Mouse (Mus musculus) heart, adult 2 months (tissue): ENCODE measurements around the gene Dock2. TPM values are rescaled to one million over a fixed set of nuclear protein-coding genes. Genes with fewer than 3 reads are reported as not detected.

Source experiments
- DNase-seq, 2 experiments: peaks; one replicate each; pipeline ENCODE4 v3.0.0; 2021
- H3K27ac ChIP-seq: fragments of 200-600 bp; 2 replicates; pipeline ENCODE4 v1.8.1; 2022
- H3K27me3 ChIP-seq: fragments of 200-500 bp; 2 replicates; pipeline ENCODE4 v1.6.1; 2012; ENCODE audit warnings: mild to moderate bottlenecking, low read length, inconsistent platforms, mixed read lengths; ENCODE audit not compliant: control insufficient read depth, insufficient read depth
- H3K36me3 ChIP-seq: fragments of 200-500 bp; 2 replicates; pipeline ENCODE4 v1.6.1; 2012; ENCODE audit warnings: low read length, inconsistent platforms; ENCODE audit not compliant: control insufficient read depth, insufficient read depth
- H3K4me1 ChIP-seq: fragments of 200-500 bp; 2 replicates; pipeline ENCODE4 v1.6.1; 2011; ENCODE audit warnings: low read length; ENCODE audit not compliant: control insufficient read depth, insufficient read depth
- H3K4me3 ChIP-seq: fragments of 200-600 bp; 2 replicates; pipeline ENCODE4 v1.8.1; 2022
- H3K79me2 ChIP-seq: fragments of 200-500 bp; replicated peaks from 2 replicates; pipeline ENCODE4 v1.6.1; 2012; ENCODE audit warnings: mild to moderate bottlenecking, inconsistent platforms, low read length, moderate library complexity, mixed read lengths; ENCODE audit not compliant: control insufficient read depth, insufficient read depth
- H3K9ac ChIP-seq: fragments of 200-500 bp; 2 replicates; pipeline ENCODE4 v1.6.1; 2012; ENCODE audit warnings: low read depth, mild to moderate bottlenecking, control low read depth, inconsistent platforms, low read length, mixed read lengths
- CTCF ChIP-seq: fragments of 200-600 bp; IDR thresholded peaks from 2 replicates; pipeline ENCODE4 v1.8.1; 2022; ENCODE audit warnings: antibody characterized with exemption, mild to moderate bottlenecking, moderate library complexity
- EP300 ChIP-seq: fragments of 200-500 bp; IDR thresholded peaks from 2 replicates; pipeline ENCODE4 v1.6.1; 2011; ENCODE audit warnings: low read depth, low read length, control low read depth; ENCODE audit not compliant: insufficient read depth
- POLR2A ChIP-seq: fragments of 200-500 bp; IDR thresholded peaks from 2 replicates; pipeline ENCODE4 v1.6.1; 2011; ENCODE audit warnings: mild to moderate bottlenecking, low read depth, low read length, control low read depth; ENCODE audit not compliant: insufficient read depth
- WGBS: fragments of 180-500 bp; shearing (Covaris S2); methylation state at CpG from one replicate; pipeline ENCODE4 v1.1.7; 2018; 5-methylcytosine and 5-hydroxymethylcytosine counted together
- intact Hi-C: fragments of 180-260 bp; cut with DNase I; formaldehyde crosslinking; loops from one replicate; pipeline ENCODE4 v1.15.1; 2025
- polyA plus RNA-seq: library from polyadenylated mRNA; depleted of rRNA; stranded (reverse); fragments of >200 nt; gene quantifications from 2 replicates; pipeline ENCODE4 v1.2.3, GENCODE M21; 2012
- total RNA-seq, 2 experiments: library from RNA; stranded (reverse); gene quantifications; 2 replicates each; pipeline ENCODE4 v1.2.3; 2021

The Dock2 gene
- total and polyA plus RNA-seq, 3 experiments: 1.7 to 3.4 (median 2.3) TPM

DNA sequence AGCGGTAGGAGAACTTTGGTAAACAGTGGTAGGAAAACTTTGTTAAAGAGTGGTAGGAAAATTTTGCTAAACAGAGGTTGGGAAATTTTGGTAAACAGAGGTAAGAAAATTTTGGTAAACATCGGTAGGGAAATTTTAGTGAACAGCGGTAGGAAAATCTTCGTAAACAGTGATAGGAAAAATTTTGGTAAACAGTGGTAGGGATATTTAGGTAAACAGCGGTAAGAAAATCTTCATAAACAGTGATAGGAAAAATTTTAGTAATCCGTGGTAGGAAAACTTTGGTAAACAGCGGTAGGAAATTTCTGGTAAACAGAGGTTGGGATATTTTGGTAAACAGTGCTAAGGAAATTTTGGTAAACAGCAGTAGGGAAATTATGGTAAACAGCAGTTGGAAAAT lies 239.1 kb downstream of the Dock2 start:
- 72% methylated on average over 7 of the region's 7 CpGs for WGBS
- intact Hi-C loops: no loop called here
- H3K27me3 ChIP-seq: no peaks in the 10 kb centered on the region
- no peaks in the 10 kb centered on the region for H3K4me1 ChIP-seq
- no peak overlapping the region for H3K4me3 ChIP-seq
- no peak overlapping the region for H3K9ac ChIP-seq
- H3K79me2 ChIP-seq: no peaks in the 10 kb centered on the region
- H3K36me3 ChIP-seq: no peaks in the 10 kb centered on the region
- no peak overlapping the region for H3K27ac ChIP-seq
- DNase-seq: no peak
- TF ChIP-seq POLR2A: no peak
- no peak for TF ChIP-seq CTCF
- TF ChIP-seq EP300: no peak

DNA sequence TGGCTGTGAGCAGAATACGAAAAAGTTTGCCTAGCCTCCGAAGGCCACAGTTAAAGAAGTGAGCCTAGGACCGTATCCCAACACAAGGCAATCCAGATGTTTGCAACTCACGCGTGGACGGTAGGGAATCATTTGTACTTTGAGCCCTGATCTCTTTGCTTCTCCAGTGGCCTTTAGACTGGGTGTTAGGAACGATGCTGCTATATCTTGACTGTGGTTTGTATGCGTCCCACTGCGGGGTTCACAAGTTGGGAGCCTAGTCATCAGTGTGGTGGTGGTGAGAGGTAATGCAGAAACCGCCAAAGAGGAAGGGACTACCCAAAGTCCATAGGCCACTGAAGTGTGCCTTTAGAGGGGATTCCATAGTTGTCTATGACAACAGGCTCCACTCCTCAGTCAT lies 251.6 kb downstream of the Dock2 start:
- H3K4me1 ChIP-seq: no peaks in the 10 kb centered on the region
- no peaks in the 10 kb centered on the region for H3K27me3 ChIP-seq
- H3K27ac ChIP-seq: no peak overlapping the region
- intact Hi-C loops: no loop called here
- no peak for DNase-seq
- 88% methylated on average over 10 of the region's 10 CpGs for WGBS
- H3K79me2 ChIP-seq: no peaks in the 10 kb centered on the region
- no peak overlapping the region for H3K4me3 ChIP-seq
- TF ChIP-seq POLR2A (no peak), EP300 (no peak), CTCF (no peak)
- H3K9ac ChIP-seq: no peak overlapping the region
- no peaks in the 10 kb centered on the region for H3K36me3 ChIP-seq

DNA sequence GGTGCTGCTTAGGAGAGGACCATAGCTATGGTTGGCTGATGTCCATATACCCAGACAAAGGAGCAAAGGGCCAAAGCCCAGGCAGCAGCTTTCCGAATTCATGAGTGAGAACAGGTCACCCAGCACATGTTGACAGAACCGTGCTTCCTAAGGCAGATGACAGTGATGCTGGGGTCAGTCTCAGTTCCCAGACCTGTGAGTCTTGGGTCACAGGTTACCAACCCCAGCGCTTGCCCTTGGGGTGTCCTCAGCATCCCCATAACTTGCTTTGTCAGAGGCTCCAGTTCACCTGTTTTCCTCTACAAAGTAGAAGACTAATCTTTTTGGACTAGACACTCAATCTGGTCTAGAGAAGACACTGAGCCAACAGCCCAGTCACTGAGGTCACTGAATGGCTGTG lies 252.7 kb downstream of the Dock2 start:
- Histone ChIP-seq H3K79me2 (no peaks in the 10 kb centered on the region), H3K36me3 (no peaks in the 10 kb centered on the region), H3K4me1 (no peaks in the 10 kb centered on the region), H3K27me3 (no peaks in the 10 kb centered on the region), H3K27ac (no peak overlapping the region), H3K9ac (no peak overlapping the region), H3K4me3 (no peak overlapping the region)
- no peak for TF ChIP-seq EP300
- no peak for TF ChIP-seq POLR2A
- no peak for TF ChIP-seq CTCF
- WGBS: 85% methylated on average over 3 of the region's 3 CpGs
- no peak for DNase-seq
- intact Hi-C loops: no loop called here

DNA sequence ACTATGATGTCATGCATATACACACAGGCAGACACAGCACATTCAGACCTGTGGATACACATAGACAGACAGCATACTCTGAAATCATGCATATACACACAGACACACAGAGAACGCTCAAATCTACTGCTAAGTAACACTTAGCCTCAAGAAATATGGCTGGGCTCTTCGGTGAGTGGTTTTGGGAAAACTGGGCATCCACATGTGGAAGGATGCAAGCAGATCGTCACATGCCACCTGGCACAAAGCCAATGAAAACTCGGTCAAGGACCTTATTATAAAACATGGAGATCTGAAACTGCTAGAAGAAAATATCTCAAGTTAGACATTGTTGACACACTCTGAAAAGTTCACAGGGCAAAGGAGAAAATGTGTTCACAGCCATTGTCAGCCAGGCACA lies 255.7 kb downstream of the Dock2 start:
- no peaks in the 10 kb centered on the region for H3K79me2 ChIP-seq

DNA sequence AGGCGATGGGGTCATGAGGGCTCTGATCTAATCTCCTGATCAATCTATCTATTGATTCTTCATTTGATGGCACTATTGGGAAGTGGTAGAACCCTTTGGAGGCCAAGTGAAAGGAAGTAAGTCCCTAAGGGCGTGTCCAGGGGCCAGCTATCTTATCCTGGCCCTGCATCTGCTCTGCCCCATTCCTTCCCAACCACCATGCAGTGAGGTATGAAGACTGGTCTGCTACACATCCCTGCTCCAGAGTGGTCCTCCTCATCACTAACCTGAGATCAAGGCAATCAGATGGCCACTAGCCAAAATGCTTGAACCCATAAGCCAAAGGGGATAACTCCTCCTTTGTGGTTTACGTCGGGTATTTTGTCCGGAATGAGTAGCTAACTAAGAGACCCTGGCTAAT lies 256.5 kb downstream of the Dock2 start:
- no peak overlapping the region for H3K4me3 ChIP-seq
- no peak overlapping the region for H3K27ac ChIP-seq
- H3K79me2 ChIP-seq: no peaks in the 10 kb centered on the region
- H3K4me1 ChIP-seq: no peaks in the 10 kb centered on the region
- DNase-seq: no peak
- 83% methylated on average over 5 of the region's 5 CpGs for WGBS
- no peaks in the 10 kb centered on the region for H3K36me3 ChIP-seq
- intact Hi-C loops: no loop called here
- no peak for TF ChIP-seq CTCF
- TF ChIP-seq EP300: no peak
- TF ChIP-seq POLR2A: no peak
- H3K9ac ChIP-seq: no peak overlapping the region
- H3K27me3 ChIP-seq: no peaks in the 10 kb centered on the region

More for the DNA sequence above, 255.7 kb downstream of the Dock2 start:
- no peak overlapping the region for H3K27ac ChIP-seq
- H3K4me1 ChIP-seq: no peaks in the 10 kb centered on the region
- 69% methylated on average over 4 of the region's 4 CpGs for WGBS
- TF ChIP-seq POLR2A (no peak), EP300 (no peak), CTCF (no peak)
- intact Hi-C loops: no loop called here
- H3K36me3 ChIP-seq: no peaks in the 10 kb centered on the region
- DNase-seq: no peak
- H3K4me3 ChIP-seq: no peak overlapping the region
- H3K9ac ChIP-seq: no peak overlapping the region
- no peaks in the 10 kb centered on the region for H3K27me3 ChIP-seq

DNA sequence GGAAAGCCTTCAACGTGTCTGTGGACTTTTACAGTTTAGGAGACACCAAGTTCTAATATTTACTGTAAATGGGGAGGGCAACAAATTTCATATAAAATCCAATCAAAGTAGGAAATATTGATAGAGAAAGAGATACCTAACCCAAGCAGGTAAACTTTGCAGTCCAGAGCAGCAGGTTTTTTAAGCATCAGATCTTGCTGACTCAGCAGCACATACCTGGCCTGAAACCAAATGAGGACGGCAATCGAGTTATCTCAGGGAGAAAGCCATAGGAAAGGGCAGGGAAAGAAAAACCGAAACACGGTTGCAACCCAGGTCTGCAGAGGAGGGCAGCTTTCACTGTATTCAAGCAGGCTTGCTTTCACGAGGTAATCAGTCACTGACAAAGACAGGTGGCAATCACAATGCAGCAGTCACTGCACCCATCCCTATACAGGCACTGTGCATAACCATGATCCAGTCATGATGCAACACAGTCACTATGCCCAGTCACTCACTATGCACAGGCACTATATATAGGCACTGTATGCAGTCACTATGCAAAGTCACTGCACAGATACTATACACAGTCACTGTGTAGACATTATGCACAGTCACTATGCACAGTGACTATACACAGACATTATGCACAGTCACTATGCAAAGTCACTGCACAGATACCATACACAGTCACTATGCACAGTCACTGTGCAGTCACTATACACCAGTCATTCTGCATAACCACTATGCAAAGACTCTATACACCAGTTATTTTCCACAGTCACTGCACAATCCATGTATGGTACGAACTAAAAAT lies 258.4 kb downstream of the Dock2 start:
- H3K79me2 ChIP-seq: no peaks in the 10 kb centered on the region
- TF ChIP-seq POLR2A: no peak
- TF ChIP-seq EP300: no peak
- TF ChIP-seq CTCF: no peak
- no peak for DNase-seq
- 43% methylated on average over 7 of the region's 7 CpGs for WGBS
- H3K36me3 ChIP-seq: no peaks in the 10 kb centered on the region
- no peak overlapping the region for H3K9ac ChIP-seq
- intact Hi-C loops: no loop called here
- no peaks in the 10 kb centered on the region for H3K27me3 ChIP-seq
- H3K4me3 ChIP-seq: no peak overlapping the region
- H3K4me1 ChIP-seq: no peaks in the 10 kb centered on the region
- no peak overlapping the region for H3K27ac ChIP-seq
